Mouse (Mus musculus) stomach, postnatal 0 days (tissue): Measurements from ENCODE around the gene Mfsd9. TPM values are rescaled to one million over a fixed set of nuclear protein-coding genes. Genes with fewer than 3 reads are reported as not detected.
"Not testable (repeated sequence)": the region's sequence is repeated elsewhere in the genome, so short reads cannot be mapped to it uniquely, and the experiment has no call there.

ENCODE experiments used
- ATAC-seq: fragments of 200-750 bp; cut with Nextera tagmentation; 2 replicates; pipeline ENCODE4 v1.8.0; 2017; ENCODE audit not compliant: low FRiP score, low TSS enrichment
- DNase-seq: peaks from one replicate; pipeline ENCODE4 v3.0.0-alpha.2; 2016; ENCODE audit warnings: low spot score
- H3K27ac ChIP-seq: fragments of 300-500 bp; sonication (generic); replicated peaks from 2 replicates; pipeline ENCODE4 v1.5.1; 2014; ENCODE audit warnings: mild to moderate bottlenecking, control low read depth
- H3K27me3 ChIP-seq: fragments of 300-500 bp; sonication (generic); 2 replicates; pipeline ENCODE4 v1.6.1; 2014; ENCODE audit warnings: low read length; ENCODE audit not compliant: control insufficient read depth, insufficient read depth
- H3K36me3 ChIP-seq: fragments of 300-500 bp; sonication (generic); 2 replicates; pipeline ENCODE4 v1.6.1; 2014; ENCODE audit warnings: low read length, mixed read lengths; ENCODE audit not compliant: control insufficient read depth, insufficient read depth
- H3K4me1 ChIP-seq: fragments of 300-500 bp; sonication (generic); replicated peaks from 2 replicates; pipeline ENCODE4 v1.6.1; 2014; ENCODE audit warnings: antibody characterized with exemption; ENCODE audit not compliant: control insufficient read depth, insufficient read depth
- H3K4me2 ChIP-seq: fragments of 300-500 bp; sonication (generic); replicated peaks from 2 replicates; pipeline ENCODE4 v1.6.1; 2014; ENCODE audit warnings: low read depth, mild to moderate bottlenecking, control low read depth, moderate library complexity
- H3K4me3 ChIP-seq: fragments of 300-500 bp; sonication (generic); 2 replicates; pipeline ENCODE4 v1.5.1; 2014; ENCODE audit warnings: low read depth, low read length, control low read depth
- H3K9ac ChIP-seq: fragments of 300-500 bp; sonication (generic); 2 replicates; pipeline ENCODE4 v1.6.1; 2014; ENCODE audit warnings: mild to moderate bottlenecking, low read length, control low read depth, mixed read lengths
- H3K9me3 ChIP-seq: fragments of 300-500 bp; sonication (generic); 2 replicates; pipeline ENCODE4 v1.6.1; 2016; ENCODE audit warnings: low read length; ENCODE audit not compliant: control insufficient read depth
- CTCF ChIP-seq: IDR thresholded peaks from 2 replicates; pipeline ENCODE4 v1.5.1; 2016; ENCODE audit warnings: antibody characterized with exemption, low read depth, mild to moderate bottlenecking, moderate library complexity
- EP300 ChIP-seq: optimal IDR thresholded peaks from 2 replicates; pipeline ENCODE3; 2016; ENCODE audit warnings: antibody characterized with exemption
- WGBS: fragments of 180-500 bp; shearing (Covaris S2); extraction: QIAGEN DNeasy Blood & Tissue Kit; methylation state at CpG from one replicate; pipeline ENCODE4 v1.1.7; 2014; 5-methylcytosine and 5-hydroxymethylcytosine counted together
- polyA plus RNA-seq: library from polyadenylated mRNA; unstranded; fragments of >200 nt; fragmentation: Nextera tagmentation; extraction: Ambion mirVana; gene quantifications from 2 replicates; pipeline ENCODE4 v1.2.1, GENCODE M21; 2015

Mfsd9 gene
- polyA plus RNA-seq, 1 experiment from 2014 or later: 3.9 TPM

- WGBS: 36% methylated on average over 2 of the region's 2 CpGs
- DNase-seq (no peak), ATAC-seq (no peak)
- Histone ChIP-seq H3K9me3 (no peaks in the 10 kb centered on the region), H3K27ac (no peak overlapping the region), H3K4me1 (no peaks in the 10 kb centered on the region), H3K4me3 (no peak overlapping the region), H3K9ac (no peak overlapping the region), H3K36me3 (no peaks in the 10 kb centered on the region), H3K4me2 (no peak overlapping the region), H3K27me3 (no peaks in the 10 kb centered on the region)
- TF ChIP-seq EP300: no peak
- no peak for TF ChIP-seq CTCF
These were observed 49.7 kb downstream of the Mfsd9 start for GRCm38 (mm10) chr1:40740739-40741138.

DNA sequence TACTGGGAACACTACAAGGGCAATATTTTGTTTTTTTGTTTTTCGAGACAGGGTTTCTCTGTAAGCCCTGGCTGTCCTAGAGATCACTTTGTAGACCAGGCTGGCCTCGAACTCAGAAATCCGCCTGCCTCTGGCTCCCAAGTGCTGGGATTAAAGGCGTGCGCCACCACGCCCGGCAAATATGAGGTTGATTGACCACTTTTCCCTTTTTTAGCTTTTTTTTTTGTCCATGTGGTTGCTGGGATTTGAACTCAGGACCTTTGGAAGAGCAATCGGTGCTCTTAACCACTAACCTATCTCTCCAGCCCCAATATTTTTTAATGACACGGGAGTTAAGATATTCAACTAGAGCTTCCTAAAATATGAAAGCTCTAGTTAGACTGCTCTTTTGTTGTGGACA lies 52.2 kb downstream of the Mfsd9 start:
- not testable (repeated sequence) for H3K27ac ChIP-seq, H3K4me2 ChIP-seq, DNase-seq, ATAC-seq, H3K36me3 ChIP-seq, H3K9ac ChIP-seq, H3K27me3 ChIP-seq, H3K9me3 ChIP-seq, H3K4me1 ChIP-seq, H3K4me3 ChIP-seq
- WGBS: 97% methylated on average over 9 of the region's 9 CpGs

GRCm38 (mm10) chr1:40737671-40738070 lies 52.8 kb downstream of the Mfsd9 start:
- Histone ChIP-seq H3K4me1 (no peaks in the 10 kb centered on the region), H3K4me3 (no peak overlapping the region), H3K36me3 (no peaks in the 10 kb centered on the region), H3K27me3 (no peaks in the 10 kb centered on the region), H3K9me3 (no peaks in the 10 kb centered on the region), H3K27ac (no peak overlapping the region), H3K4me2 (no peak overlapping the region), H3K9ac (no peak overlapping the region)
- ATAC-seq (no peak), DNase-seq (no peak)
- WGBS: 62% methylated on average over 8 of the region's 8 CpGs
- TF ChIP-seq EP300: no peak
- TF ChIP-seq CTCF: no peak

DNA sequence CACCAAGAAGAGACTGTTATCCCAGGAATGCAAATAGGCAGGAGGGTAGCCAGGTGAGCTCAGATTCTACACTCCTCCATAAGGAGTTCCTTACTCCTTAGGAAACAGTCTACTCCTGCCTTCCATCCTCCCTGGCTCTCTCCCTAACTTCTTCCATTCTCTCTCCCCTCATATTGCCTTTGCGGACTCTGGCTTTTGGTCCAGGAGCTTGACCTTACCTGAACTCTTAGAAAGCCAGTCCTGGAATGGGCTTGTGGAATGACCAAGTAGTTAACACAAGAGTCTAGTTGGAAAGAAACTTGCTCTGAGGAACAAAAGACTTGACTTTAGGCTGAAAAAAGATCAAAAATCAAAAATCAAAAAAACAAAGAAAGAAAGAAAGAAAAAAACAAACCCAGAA lies 61.9 kb downstream of the Mfsd9 start:
- no peak overlapping the region for H3K27ac ChIP-seq
- H3K9me3 ChIP-seq: no peaks in the 10 kb centered on the region
- H3K9ac ChIP-seq: no peak overlapping the region
- H3K36me3 ChIP-seq: no peaks in the 10 kb centered on the region
- 79% methylated on average over 1 of the region's 1 CpGs for WGBS
- no peaks in the 10 kb centered on the region for H3K27me3 ChIP-seq
- DNase-seq (no peak), ATAC-seq (no peak)
- no peak overlapping the region for H3K4me3 ChIP-seq
- no peak for TF ChIP-seq EP300
- TF ChIP-seq CTCF: no peak
- no peak overlapping the region for H3K4me2 ChIP-seq
- H3K4me1 ChIP-seq: no peaks in the 10 kb centered on the region

GRCm38 (mm10) chr1:40727404-40727803 lies 63.1 kb downstream of the Mfsd9 start:
- H3K4me2 ChIP-seq: no peak overlapping the region
- no peaks in the 10 kb centered on the region for H3K4me1 ChIP-seq
- H3K27ac ChIP-seq: no peak overlapping the region
- WGBS: 84% methylated on average over 7 of the region's 7 CpGs
- no peak overlapping the region for H3K4me3 ChIP-seq
- TF ChIP-seq EP300 (no peak), CTCF (no peak)
- H3K9me3 ChIP-seq: no peaks in the 10 kb centered on the region
- ATAC-seq (no peak), DNase-seq (no peak)
- no peaks in the 10 kb centered on the region for H3K36me3 ChIP-seq
- no peak overlapping the region for H3K9ac ChIP-seq
- H3K27me3 ChIP-seq: no peaks in the 10 kb centered on the region

GRCm38 (mm10) chr1:40726051-40726450 lies 64.4 kb downstream of the Mfsd9 start:
- Histone ChIP-seq H3K9ac (no peak overlapping the region), H3K36me3 (no peaks in the 10 kb centered on the region), H3K9me3 (no peaks in the 10 kb centered on the region), H3K27me3 (no peaks in the 10 kb centered on the region), H3K4me2 (no peak overlapping the region), H3K4me1 (no peaks in the 10 kb centered on the region), H3K4me3 (no peak overlapping the region), H3K27ac (no peak overlapping the region)
- 88% methylated on average over 10 of the region's 10 CpGs for WGBS
- no peak for TF ChIP-seq CTCF
- TF ChIP-seq EP300: no peak
- ATAC-seq (no peak), DNase-seq (no peak)

Other genes with a start within 250 kb of the Mfsd9 start
- 27.4 and 31.4 TPM in 2 replicates for gene Slc9a4, start 210.6 kb downstream of the Mfsd9 start, polyA plus RNA-seq
- gene Slc9a2, start 110.1 kb downstream of the Mfsd9 start, polyA plus RNA-seq: 13.9 and 14.2 TPM in 2 replicates
- gene Tmem182, start 14.9 kb upstream of the Mfsd9 start, polyA plus RNA-seq: 0.17 and 0.23 TPM in 2 replicates